Mouse (Mus musculus): ENCODE results near the gene Dscam. TPM values are rescaled to one million over a fixed set of nuclear protein-coding genes. Genes with fewer than 3 reads are reported as not detected.

The Dscam gene
- polyA plus RNA-seq, 1 experiment = 1.2 TPM

DNA sequence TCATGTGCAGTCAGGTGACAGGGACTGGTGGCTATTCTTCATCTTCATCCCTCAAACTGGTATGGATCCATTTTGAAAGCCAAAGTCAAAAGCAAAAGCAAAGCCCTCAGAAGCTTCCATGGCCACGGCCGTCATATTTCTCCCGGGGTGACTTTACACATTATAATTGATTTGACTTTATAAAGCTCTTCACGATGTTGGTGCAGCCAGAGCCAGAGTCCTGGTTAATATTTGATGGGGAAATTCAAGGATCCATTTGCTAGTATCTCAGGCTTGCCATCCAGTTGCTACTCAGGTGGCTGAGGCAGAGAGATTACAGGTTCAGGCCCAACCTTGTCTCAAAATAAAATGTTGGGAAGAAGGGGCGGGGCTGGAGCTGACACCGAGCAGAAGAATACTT, 238.3 kb downstream of the Dscam start:
- H3K36me3 ChIP-seq (ENCODE audit: control insufficient read depth, insufficient read depth, low read length) = no peaks in the 10 kb centered on the region

DNA sequence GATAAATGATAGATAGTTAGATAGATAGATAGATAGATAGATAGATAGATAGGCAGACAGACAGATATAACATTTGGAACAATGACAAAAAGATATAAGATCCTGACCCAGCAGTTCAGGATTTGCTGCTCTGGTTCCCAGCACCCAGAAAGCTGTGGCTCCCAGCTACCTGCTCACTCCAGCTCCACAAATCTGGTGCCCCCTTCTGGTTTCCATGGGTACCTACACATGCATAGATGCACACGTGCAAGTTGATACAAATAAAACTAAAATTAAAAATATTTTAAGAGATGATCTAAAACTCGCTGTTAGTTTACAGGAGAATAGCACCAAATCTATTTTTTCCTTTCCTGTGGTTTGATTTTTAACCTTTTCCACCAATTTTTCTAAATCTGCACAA, 238.8 kb downstream of the Dscam start:
- TF ChIP-seq CTCF (IDR thresholded peaks at IDR 0.05; ENCODE audit: extremely low read depth, insufficient read depth, insufficient read length, insufficient replicate concordance) = no peak
- no peak for TF ChIP-seq POLR2A (IDR thresholded peaks at IDR 0.05; ENCODE audit: low read depth, low read length)
- no peak for DNase-seq (ENCODE audit: low read depth in 1 of 2, low spot score in 2 of 2)
- Histone ChIP-seq H3K4me3 (ENCODE audit: extremely low read depth, insufficient read depth, insufficient read length) (no peak overlapping the region), H3K36me3 (ENCODE audit: control insufficient read depth, insufficient read depth, low read length) (no peaks in the 10 kb centered on the region), H3K27ac (ENCODE audit: insufficient read depth, low read length) (no peak overlapping the region), H3K4me1 (ENCODE audit: control insufficient read depth, insufficient read depth, insufficient read length) (no peaks in the 10 kb centered on the region), H3K27me3 (ENCODE audit: control insufficient read depth, insufficient read depth, low read length) (no peaks in the 10 kb centered on the region)
- 83% methylated on average over 2 of the region's 2 CpGs for WGBS

More for the DNA sequence above, 238.3 kb downstream of the Dscam start:
- TF ChIP-seq CTCF (IDR thresholded peaks at IDR 0.05; ENCODE audit: extremely low read depth, insufficient read depth, insufficient read length, insufficient replicate concordance) = no peak
- TF ChIP-seq POLR2A (IDR thresholded peaks at IDR 0.05; ENCODE audit: low read depth, low read length) = no peak
- Histone ChIP-seq H3K4me1 (ENCODE audit: control insufficient read depth, insufficient read depth, insufficient read length) (no peaks in the 10 kb centered on the region), H3K27ac (ENCODE audit: insufficient read depth, low read length) (no peak overlapping the region), H3K27me3 (ENCODE audit: control insufficient read depth, insufficient read depth, low read length) (no peaks in the 10 kb centered on the region), H3K4me3 (ENCODE audit: extremely low read depth, insufficient read depth, insufficient read length) (no peak overlapping the region)
- no peak for DNase-seq (ENCODE audit: low read depth in 1 of 2, low spot score in 2 of 2)
- 93% methylated on average over 6 of the region's 6 CpGs for WGBS

DNA sequence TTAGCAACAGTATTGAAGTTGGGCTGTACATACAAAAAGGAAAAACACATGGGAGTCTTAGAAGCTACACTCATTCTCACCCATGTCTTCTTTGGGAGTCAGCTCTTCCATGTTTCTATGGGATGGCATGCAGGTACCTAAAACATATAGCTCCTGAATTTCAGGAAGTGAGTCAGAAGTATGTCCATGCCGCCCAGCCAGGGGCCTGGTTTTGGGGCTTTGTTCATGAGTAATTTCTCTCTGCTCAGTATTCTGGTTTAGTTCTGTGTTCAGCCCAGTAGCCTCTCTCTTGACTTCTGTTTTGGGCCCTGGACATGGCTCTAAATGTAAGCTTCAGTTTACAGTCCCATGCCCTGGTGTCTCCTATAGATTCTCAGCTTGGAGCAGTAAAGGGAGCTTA, 242.5 kb downstream of the Dscam start:
- 97% methylated on average over 1 of the region's 1 CpGs for WGBS
- Histone ChIP-seq H3K27ac (ENCODE audit: insufficient read depth, low read length) (no peak overlapping the region), H3K36me3 (ENCODE audit: control insufficient read depth, insufficient read depth, low read length) (no peaks in the 10 kb centered on the region), H3K4me1 (ENCODE audit: control insufficient read depth, insufficient read depth, insufficient read length) (no peaks in the 10 kb centered on the region), H3K4me3 (ENCODE audit: extremely low read depth, insufficient read depth, insufficient read length) (no peak overlapping the region), H3K27me3 (ENCODE audit: control insufficient read depth, insufficient read depth, low read length) (no peaks in the 10 kb centered on the region)
- no peak for TF ChIP-seq POLR2A (IDR thresholded peaks at IDR 0.05; ENCODE audit: low read depth, low read length)
- TF ChIP-seq CTCF (IDR thresholded peaks at IDR 0.05; ENCODE audit: extremely low read depth, insufficient read depth, insufficient read length, insufficient replicate concordance) = no peak
- DNase-seq (ENCODE audit: low read depth in 1 of 2, low spot score in 2 of 2) = no peak

DNA sequence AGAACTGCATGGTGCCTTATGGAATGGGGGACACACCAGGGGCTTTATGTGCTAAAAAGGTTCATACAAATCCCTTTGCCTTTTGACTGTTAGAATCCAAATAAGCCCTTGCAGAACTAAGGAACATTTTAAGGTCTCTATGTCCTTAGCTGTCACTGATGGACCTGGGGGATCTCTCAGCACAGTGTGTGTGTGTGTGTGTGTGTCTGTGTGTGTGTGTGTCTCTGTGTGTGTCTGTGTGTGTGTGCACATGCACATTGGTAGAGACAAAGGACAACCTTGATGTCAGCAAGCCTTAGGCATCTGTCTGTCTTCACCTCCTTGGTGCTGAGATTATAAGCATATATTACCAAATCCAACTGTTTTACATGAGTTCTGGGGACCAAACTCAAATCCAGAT, 243.1 kb downstream of the Dscam start:
- Histone ChIP-seq H3K36me3 (ENCODE audit: control insufficient read depth, insufficient read depth, low read length) (no peaks in the 10 kb centered on the region), H3K27ac (ENCODE audit: insufficient read depth, low read length) (no peak overlapping the region), H3K4me1 (ENCODE audit: control insufficient read depth, insufficient read depth, insufficient read length) (no peaks in the 10 kb centered on the region), H3K4me3 (ENCODE audit: extremely low read depth, insufficient read depth, insufficient read length) (no peak overlapping the region), H3K27me3 (ENCODE audit: control insufficient read depth, insufficient read depth, low read length) (no peaks in the 10 kb centered on the region)
- no peak for DNase-seq (ENCODE audit: low read depth in 1 of 2, low spot score in 2 of 2)
- TF ChIP-seq POLR2A (IDR thresholded peaks at IDR 0.05; ENCODE audit: low read depth, low read length) = no peak
- no peak for TF ChIP-seq CTCF (IDR thresholded peaks at IDR 0.05; ENCODE audit: extremely low read depth, insufficient read depth, insufficient read length, insufficient replicate concordance)

DNA sequence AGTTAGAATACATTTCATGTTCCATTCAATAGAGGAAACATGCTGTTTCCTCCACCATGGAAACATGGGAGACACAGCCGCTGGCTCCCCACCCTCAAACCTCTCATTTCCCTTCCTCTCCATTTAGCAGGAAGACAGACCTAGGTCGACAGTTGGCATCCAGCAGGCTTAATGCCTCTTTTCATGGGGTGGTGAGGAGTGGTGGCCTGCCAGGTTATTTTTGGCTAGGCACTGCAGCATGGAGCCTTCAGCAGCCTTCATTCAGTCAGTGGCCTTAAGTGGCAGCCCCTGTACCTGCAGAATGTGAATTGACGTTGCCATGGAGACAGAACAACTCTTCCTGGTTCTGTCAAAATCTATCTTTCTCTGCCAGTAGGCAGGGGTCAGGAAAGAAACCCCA, 243.6 kb downstream of the Dscam start:
- Histone ChIP-seq H3K36me3 (ENCODE audit: control insufficient read depth, insufficient read depth, low read length) (no peaks in the 10 kb centered on the region), H3K4me1 (ENCODE audit: control insufficient read depth, insufficient read depth, insufficient read length) (no peaks in the 10 kb centered on the region), H3K4me3 (ENCODE audit: extremely low read depth, insufficient read depth, insufficient read length) (no peak overlapping the region), H3K27me3 (ENCODE audit: control insufficient read depth, insufficient read depth, low read length) (no peaks in the 10 kb centered on the region), H3K27ac (ENCODE audit: insufficient read depth, low read length) (no peak overlapping the region)
- TF ChIP-seq POLR2A (IDR thresholded peaks at IDR 0.05; ENCODE audit: low read depth, low read length) = no peak
- TF ChIP-seq CTCF (IDR thresholded peaks at IDR 0.05; ENCODE audit: extremely low read depth, insufficient read depth, insufficient read length, insufficient replicate concordance) = no peak
- DNase-seq (ENCODE audit: low read depth in 1 of 2, low spot score in 2 of 2) = no peak
- WGBS = 36% methylated on average over 3 of the region's 3 CpGs

DNA sequence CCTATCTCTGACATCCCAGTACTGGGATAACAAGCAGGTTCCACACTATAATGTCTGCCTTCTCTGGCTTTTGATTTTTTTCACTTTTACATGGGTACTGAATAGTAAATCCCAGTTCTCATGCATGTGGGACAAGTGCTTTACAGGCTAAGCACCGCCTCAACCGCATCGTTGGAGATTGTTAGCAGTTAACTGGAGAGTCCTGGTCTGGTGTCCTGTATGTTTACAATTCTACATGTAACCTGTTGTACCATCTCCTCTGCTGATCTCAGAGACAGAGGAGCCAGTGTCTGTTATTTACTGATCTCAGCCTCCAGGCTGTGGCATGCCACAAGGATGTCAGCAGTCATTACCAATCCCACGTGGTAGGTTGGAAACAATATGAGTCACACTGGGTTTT, 246.6 kb downstream of the Dscam start:
- Histone ChIP-seq H3K27me3 (ENCODE audit: control insufficient read depth, insufficient read depth, low read length) (no peaks in the 10 kb centered on the region), H3K27ac (ENCODE audit: insufficient read depth, low read length) (no peak overlapping the region), H3K4me1 (ENCODE audit: control insufficient read depth, insufficient read depth, insufficient read length) (no peaks in the 10 kb centered on the region), H3K36me3 (ENCODE audit: control insufficient read depth, insufficient read depth, low read length) (no peaks in the 10 kb centered on the region), H3K4me3 (ENCODE audit: extremely low read depth, insufficient read depth, insufficient read length) (no peak overlapping the region)
- no peak for TF ChIP-seq CTCF (IDR thresholded peaks at IDR 0.05; ENCODE audit: extremely low read depth, insufficient read depth, insufficient read length, insufficient replicate concordance)
- TF ChIP-seq POLR2A (IDR thresholded peaks at IDR 0.05; ENCODE audit: low read depth, low read length) = no peak
- WGBS = 93% methylated on average over 4 of the region's 4 CpGs
- DNase-seq (ENCODE audit: low read depth in 1 of 2, low spot score in 2 of 2) = no peak

DNA sequence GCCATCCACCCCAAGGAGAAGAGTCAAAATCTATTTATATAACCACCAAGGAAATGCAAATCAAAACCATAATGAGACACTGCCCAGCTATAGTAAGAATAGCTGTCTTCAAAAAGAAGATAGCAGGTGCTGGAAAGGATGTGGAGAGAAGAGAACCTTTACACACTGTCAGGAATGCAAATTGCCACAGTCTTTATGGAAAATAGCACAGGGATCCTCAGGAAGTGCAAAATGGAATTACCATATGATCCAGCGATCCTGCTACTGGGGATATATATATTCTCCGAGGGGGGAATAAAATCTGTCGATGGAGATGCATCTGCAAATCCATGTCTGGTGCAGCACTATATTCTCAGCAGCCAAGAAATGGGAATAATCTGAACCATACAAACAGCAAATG, 256.1 kb downstream of the Dscam start:
- H3K27me3 ChIP-seq (ENCODE audit: control insufficient read depth, insufficient read depth, low read length) = no peaks in the 10 kb centered on the region
- WGBS = 91% methylated on average over 3 of the region's 3 CpGs
- no peak for DNase-seq (ENCODE audit: low read depth in 1 of 2, low spot score in 2 of 2)

More for the DNA sequence above, 256.1 kb downstream of the Dscam start:
- TF ChIP-seq CTCF (IDR thresholded peaks at IDR 0.05; ENCODE audit: extremely low read depth, insufficient read depth, insufficient read length, insufficient replicate concordance) (no peak), POLR2A (IDR thresholded peaks at IDR 0.05; ENCODE audit: low read depth, low read length) (no peak)
- H3K27ac ChIP-seq (ENCODE audit: insufficient read depth, low read length) = no peak overlapping the region
- H3K4me1 ChIP-seq (ENCODE audit: control insufficient read depth, insufficient read depth, insufficient read length) = no peaks in the 10 kb centered on the region
- H3K36me3 ChIP-seq (ENCODE audit: control insufficient read depth, insufficient read depth, low read length) = no peaks in the 10 kb centered on the region
- no peak overlapping the region for H3K4me3 ChIP-seq (ENCODE audit: extremely low read depth, insufficient read depth, insufficient read length)
